Mouse (Mus musculus): ENCODE measurements around the gene Pmvk.

DNA sequence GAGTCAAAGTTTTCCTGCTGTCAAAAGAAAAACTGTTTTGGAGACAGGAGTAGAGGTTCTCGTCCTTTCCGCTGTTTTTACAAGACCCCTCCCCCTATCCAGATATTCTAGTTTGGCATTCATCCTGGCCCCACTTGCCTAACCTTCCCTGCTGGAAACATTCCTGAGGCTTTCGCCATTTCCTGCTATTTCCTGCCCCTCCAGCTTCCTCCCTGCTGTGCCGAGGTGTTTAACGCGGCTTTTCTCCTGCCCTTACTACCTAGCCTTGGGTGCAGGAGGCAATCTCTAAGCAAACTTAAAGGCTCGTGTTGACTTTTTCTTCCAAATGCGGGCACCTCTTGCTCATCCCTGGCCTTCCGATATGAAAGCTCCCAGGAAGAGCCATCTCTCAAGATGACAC lies 34.8 kb upstream of the Pmvk start:
- TF ChIP-seq CTCF (IDR thresholded peaks at IDR 0.05; ENCODE audit: borderline replicate concordance, insufficient read depth, low read depth, low read length), result no peak
- no peak for TF ChIP-seq POLR2A (IDR thresholded peaks at IDR 0.05; ENCODE audit: borderline replicate concordance, insufficient read depth, low read length)
